Mouse (Mus musculus) heart, embryonic 11.5 days (tissue): ENCODE data around the gene Vti1a. TPM values are rescaled to one million over a fixed set of nuclear protein-coding genes. Genes with fewer than 3 reads are reported as not detected.

Experiments used
- ATAC-seq: fragments of 200-750 bp; cut with Nextera tagmentation; replicated peaks from 2 replicates; pipeline ENCODE4 v1.8.0; 2017; ENCODE audit warnings: moderate library complexity; ENCODE audit not compliant: insufficient number of reproducible peaks, low FRiP score, low TSS enrichment
- H3K27ac ChIP-seq: fragments of 300-500 bp; sonication (generic); 2 replicates; pipeline ENCODE4 v1.5.1; 2014; ENCODE audit warnings: mild to moderate bottlenecking, low read depth, low read length
- H3K27me3 ChIP-seq: fragments of 300-500 bp; sonication (generic); 2 replicates; pipeline ENCODE4 v1.6.1; 2014; ENCODE audit warnings: mild to moderate bottlenecking, low read length, mixed read lengths; ENCODE audit not compliant: control insufficient read depth, insufficient read depth
- H3K36me3 ChIP-seq: fragments of 300-500 bp; sonication (generic); 2 replicates; pipeline ENCODE4 v1.6.1; 2014; ENCODE audit warnings: mild to moderate bottlenecking, low read length, moderate library complexity, mixed read lengths; ENCODE audit not compliant: control insufficient read depth, insufficient read depth
- H3K4me1 ChIP-seq: fragments of 300-500 bp; sonication (generic); 2 replicates; pipeline ENCODE4 v1.6.1; 2014; ENCODE audit warnings: low read length; ENCODE audit not compliant: control insufficient read depth, insufficient read depth
- H3K4me2 ChIP-seq: fragments of 300-500 bp; sonication (generic); 2 replicates; pipeline ENCODE4 v1.6.1; 2014; ENCODE audit warnings: mild to moderate bottlenecking, moderate library complexity
- H3K4me3 ChIP-seq: fragments of 300-500 bp; sonication (generic); 2 replicates; pipeline ENCODE4 v1.5.1; 2014; ENCODE audit warnings: low read depth, low read length
- H3K9ac ChIP-seq: fragments of 300-500 bp; sonication (generic); 2 replicates; pipeline ENCODE4 v1.6.1; 2014; ENCODE audit warnings: mild to moderate bottlenecking, low read depth, low read length, moderate library complexity
- H3K9me3 ChIP-seq: fragments of 300-500 bp; sonication (generic); replicated peaks from 2 replicates; pipeline ENCODE4 v1.6.1; 2016; ENCODE audit warnings: low read length; ENCODE audit not compliant: control insufficient read depth
- WGBS: fragments of 180-500 bp; shearing (Covaris S2); extraction: QIAGEN DNeasy Blood & Tissue Kit; methylation state at CpG from one replicate; pipeline ENCODE4 v1.1.7; 2014; ENCODE audit not compliant: insufficient replicate concordance; 5-methylcytosine and 5-hydroxymethylcytosine counted together
- polyA plus RNA-seq: library from polyadenylated mRNA; unstranded; fragments of >200 nt; fragmentation: Nextera tagmentation; extraction: Ambion mirVana; gene quantifications from 2 replicates; pipeline ENCODE4 v1.2.1, GENCODE M21; 2014

The Vti1a gene
- polyA plus RNA-seq, 1 experiment from 2014 or later = 19.0 TPM

GRCm38 (mm10) chr19:55569894-55570293, 253.8 kb downstream of the Vti1a start:
- WGBS = 83% methylated on average over 12 of the region's 12 CpGs
- no peak for ATAC-seq
- Histone ChIP-seq H3K27ac (no peak overlapping the region; the same call in 1 of the 2 replicates), H3K4me2 (no peak overlapping the region), H3K27me3 (no peaks in the 10 kb centered on the region), H3K4me1 (peaks cover 58% of the 10 kb centered on the region), H3K9me3 (no peaks in the 10 kb centered on the region), H3K36me3 (no peaks in the 10 kb centered on the region), H3K9ac (no peak overlapping the region), H3K4me3 (no peak overlapping the region)

GRCm38 (mm10) chr19:55570520-55571296, 254.6 kb downstream of the Vti1a start:
- no peak for ATAC-seq
- peaks cover 52% of the 10 kb centered on the region for H3K4me1 ChIP-seq
- no peak overlapping the region for H3K4me3 ChIP-seq
- WGBS = 62% methylated on average over 9 of the region's 9 CpGs
- no peaks in the 10 kb centered on the region for H3K27me3 ChIP-seq
- H3K4me2 ChIP-seq = no peak overlapping the region
- H3K9me3 ChIP-seq = no peaks in the 10 kb centered on the region
- H3K9ac ChIP-seq = no peak overlapping the region
- H3K27ac ChIP-seq = peak overlapping the region; percentile 37
- H3K36me3 ChIP-seq = no peaks in the 10 kb centered on the region

GRCm38 (mm10) chr19:55571486-55571885, 255.4 kb downstream of the Vti1a start:
- no peak overlapping the region for H3K4me2 ChIP-seq
- WGBS = 86% methylated on average over 8 of the region's 8 CpGs
- H3K4me1 ChIP-seq = peaks cover 47% of the 10 kb centered on the region
- no peaks in the 10 kb centered on the region for H3K36me3 ChIP-seq
- no peaks in the 10 kb centered on the region for H3K27me3 ChIP-seq
- no peak overlapping the region for H3K4me3 ChIP-seq
- no peak overlapping the region; the same call in 1 of the 2 replicates for H3K27ac ChIP-seq
- H3K9me3 ChIP-seq = no peaks in the 10 kb centered on the region
- no peak overlapping the region for H3K9ac ChIP-seq
- no peak for ATAC-seq

GRCm38 (mm10) chr19:55577306-55578042, 261.4 kb downstream of the Vti1a start:
- ATAC-seq = no peak
- WGBS = 80% methylated on average over 25 of the region's 25 CpGs
- Histone ChIP-seq H3K4me2 (no peak overlapping the region), H3K27ac (no peak overlapping the region; the same call in 1 of the 2 replicates), H3K4me1 (peaks cover 15% of the 10 kb centered on the region), H3K9ac (no peak overlapping the region), H3K4me3 (no peak overlapping the region), H3K36me3 (no peaks in the 10 kb centered on the region), H3K27me3 (no peaks in the 10 kb centered on the region), H3K9me3 (no peaks in the 10 kb centered on the region)

GRCm38 (mm10) chr19:55578094-55579085, 262.3 kb downstream of the Vti1a start:
- no peaks in the 10 kb centered on the region for H3K9me3 ChIP-seq
- H3K9ac ChIP-seq = no peak overlapping the region
- H3K4me1 ChIP-seq = peaks cover 12% of the 10 kb centered on the region
- WGBS = 38% methylated on average over 17 of the region's 17 CpGs
- no peaks in the 10 kb centered on the region for H3K27me3 ChIP-seq
- H3K4me3 ChIP-seq = no peak overlapping the region
- no peak overlapping the region for H3K27ac ChIP-seq
- no peak; the same call in 1 of the 2 replicates for ATAC-seq
- peak overlapping the region; percentile 14; the same call in 1 of the 2 replicates for H3K4me2 ChIP-seq
- no peaks in the 10 kb centered on the region for H3K36me3 ChIP-seq

GRCm38 (mm10) chr19:55579310-55579709, 263.2 kb downstream of the Vti1a start:
- Histone ChIP-seq H3K4me3 (no peak overlapping the region), H3K4me2 (no peak overlapping the region), H3K9me3 (no peaks in the 10 kb centered on the region), H3K9ac (no peak overlapping the region), H3K36me3 (no peaks in the 10 kb centered on the region), H3K27ac (no peak overlapping the region), H3K27me3 (no peaks in the 10 kb centered on the region), H3K4me1 (peaks cover 12% of the 10 kb centered on the region)
- ATAC-seq = no peak
- 84% methylated on average over 4 of the region's 4 CpGs for WGBS

- H3K4me3 ChIP-seq = no peak overlapping the region
- no peaks in the 10 kb centered on the region for H3K9me3 ChIP-seq
- ATAC-seq = no peak
- no peak overlapping the region for H3K4me2 ChIP-seq
- WGBS = 86% methylated on average over 8 of the region's 8 CpGs
- H3K36me3 ChIP-seq = no peaks in the 10 kb centered on the region
- no peak overlapping the region for H3K27ac ChIP-seq
- H3K9ac ChIP-seq = no peak overlapping the region
- peaks cover 12% of the 10 kb centered on the region for H3K4me1 ChIP-seq
- no peaks in the 10 kb centered on the region for H3K27me3 ChIP-seq
Observed at GRCm38 (mm10) chr19:55580152-55580551, 264.1 kb downstream of the Vti1a start.

GRCm38 (mm10) chr19:55580667-55581066, 264.6 kb downstream of the Vti1a start:
- no peak for ATAC-seq
- Histone ChIP-seq H3K9me3 (no peaks in the 10 kb centered on the region), H3K27me3 (no peaks in the 10 kb centered on the region), H3K9ac (no peak overlapping the region), H3K27ac (no peak overlapping the region), H3K36me3 (no peaks in the 10 kb centered on the region), H3K4me2 (no peak overlapping the region), H3K4me3 (no peak overlapping the region), H3K4me1 (peaks cover 12% of the 10 kb centered on the region)
- 76% methylated on average over 6 of the region's 6 CpGs for WGBS
